Mouse (Mus musculus) ES-Bruce4 (cell line): ENCODE results near the gene Hist1h3g. TPM values are rescaled to one million over a fixed set of nuclear protein-coding genes. Genes with fewer than 3 reads are reported as not detected.
"Not testable (repeated sequence)": the region's sequence is repeated elsewhere in the genome, so short reads cannot be mapped to it uniquely, and the experiment has no call there.

ENCODE experiments used
- H3K27ac ChIP-seq: 2 replicates; pipeline ENCODE4 v1.5.1; 2012; ENCODE audit warnings: low read length, inconsistent platforms; ENCODE audit not compliant: insufficient read depth
- H3K27me3 ChIP-seq: 2 replicates; pipeline ENCODE4 v1.6.1; 2012; ENCODE audit warnings: mild to moderate bottlenecking, low read length, inconsistent platforms; ENCODE audit not compliant: control insufficient read depth, poor library complexity, insufficient read depth, severe bottlenecking
- H3K36me3 ChIP-seq: 2 replicates; pipeline ENCODE4 v1.6.1; 2012; ENCODE audit warnings: inconsistent platforms, mild to moderate bottlenecking, low read length, moderate library complexity; ENCODE audit not compliant: control insufficient read depth, poor library complexity, insufficient read depth, severe bottlenecking
- H3K4me1 ChIP-seq: one replicate; pipeline ENCODE4 v1.8.1; 2011; ENCODE audit warnings: low read length; ENCODE audit not compliant: control insufficient read depth, insufficient read depth
- H3K4me3 ChIP-seq: 2 replicates; pipeline ENCODE4 v1.5.1; 2011; ENCODE audit warnings: low read depth, mild to moderate bottlenecking, low read length
- H3K9ac ChIP-seq: 2 replicates; pipeline ENCODE4 v1.6.1; 2012; ENCODE audit warnings: low read depth, mild to moderate bottlenecking, inconsistent platforms; ENCODE audit not compliant: poor library complexity, severe bottlenecking
- H3K9me3 ChIP-seq: replicated peaks from 2 replicates; pipeline ENCODE4 v1.6.1; 2012; ENCODE audit warnings: mild to moderate bottlenecking, low read length, inconsistent platforms; ENCODE audit not compliant: control insufficient read depth, poor library complexity, insufficient read depth, severe bottlenecking
- CTCF ChIP-seq: IDR thresholded peaks from one replicate; pipeline ENCODE4 v1.8.1; 2011; ENCODE audit warnings: low read depth, low read length
- EP300 ChIP-seq: IDR thresholded peaks from 2 replicates; pipeline ENCODE4 v1.6.1; 2011; ENCODE audit warnings: low read depth, low read length; ENCODE audit not compliant: insufficient read depth
- POLR2A ChIP-seq: IDR thresholded peaks from one replicate; pipeline ENCODE4 v1.8.1; 2011; ENCODE audit warnings: low read length; ENCODE audit not compliant: insufficient read depth
- polyA plus RNA-seq: library from polyadenylated mRNA; stranded (reverse); fragments of >200 nt; gene quantifications from 2 replicates; pipeline ENCODE4 v1.2.4, GENCODE M21; 2011; ENCODE audit warnings: low read depth; ENCODE audit not compliant: missing spikeins, insufficient read depth, insufficient read length

The Hist1h3g gene
- polyA plus RNA-seq, result 8.9 and 16.9 TPM in 2 replicates

DNA sequence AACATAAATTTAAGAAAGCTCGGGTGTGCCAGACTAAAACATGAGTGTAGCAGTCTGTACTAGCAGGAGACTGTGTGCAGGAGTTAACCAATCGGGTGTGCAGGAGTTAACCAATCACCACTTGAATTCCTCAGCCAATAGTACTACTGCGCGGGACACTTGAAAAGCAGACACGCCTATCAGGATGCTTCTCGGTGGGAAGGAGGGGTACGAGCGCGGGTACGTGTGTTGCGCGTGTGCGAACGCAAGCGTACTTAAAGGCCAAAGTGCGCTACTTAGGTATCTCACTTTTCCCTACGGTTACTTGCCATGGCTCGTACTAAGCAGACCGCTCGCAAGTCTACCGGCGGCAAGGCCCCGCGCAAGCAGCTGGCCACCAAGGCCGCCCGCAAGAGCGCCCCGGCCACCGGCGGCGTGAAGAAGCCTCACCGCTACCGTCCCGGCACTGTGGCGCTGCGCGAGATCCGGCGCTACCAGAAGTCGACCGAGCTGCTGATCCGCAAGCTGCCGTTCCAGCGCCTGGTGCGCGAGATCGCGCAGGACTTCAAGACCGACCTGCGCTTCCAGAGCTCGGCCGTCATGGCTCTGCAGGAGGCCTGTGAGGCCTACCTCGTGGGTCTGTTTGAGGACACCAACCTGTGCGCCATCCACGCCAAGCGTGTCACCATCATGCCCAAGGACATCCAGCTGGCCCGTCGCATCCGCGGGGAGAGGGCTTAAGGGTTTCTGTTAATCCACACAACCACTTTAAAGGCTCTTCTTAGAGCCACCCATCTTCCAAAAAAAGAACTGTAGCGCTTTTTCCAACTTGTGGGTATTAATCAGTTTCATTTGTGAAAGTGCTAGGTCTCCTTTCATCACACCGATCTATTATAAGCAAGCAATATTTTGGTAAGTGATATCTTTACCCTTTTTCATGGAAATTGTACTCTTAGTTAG lies at the start of gene Hist1h3g:
TSS of gene Hist1h3g (plus strand) at position 286 of the 939 bp plus-strand sequence.
- TF ChIP-seq POLR2A, result peak; percentile 97
- TF ChIP-seq EP300, result 0 out of 2 replicates have a peak, but pooled peaks have one; percentile 56
- not testable (repeated sequence) for H3K9me3 ChIP-seq, H3K4me1 ChIP-seq, H3K36me3 ChIP-seq, H3K27me3 ChIP-seq
- peak within 1 kb of the TSS; percentile 99 for H3K9ac ChIP-seq
- peak within 1 kb of the TSS; percentile 75 for H3K4me3 ChIP-seq
- H3K27ac ChIP-seq, result peak within 1 kb of the TSS; percentile 99

DNA sequence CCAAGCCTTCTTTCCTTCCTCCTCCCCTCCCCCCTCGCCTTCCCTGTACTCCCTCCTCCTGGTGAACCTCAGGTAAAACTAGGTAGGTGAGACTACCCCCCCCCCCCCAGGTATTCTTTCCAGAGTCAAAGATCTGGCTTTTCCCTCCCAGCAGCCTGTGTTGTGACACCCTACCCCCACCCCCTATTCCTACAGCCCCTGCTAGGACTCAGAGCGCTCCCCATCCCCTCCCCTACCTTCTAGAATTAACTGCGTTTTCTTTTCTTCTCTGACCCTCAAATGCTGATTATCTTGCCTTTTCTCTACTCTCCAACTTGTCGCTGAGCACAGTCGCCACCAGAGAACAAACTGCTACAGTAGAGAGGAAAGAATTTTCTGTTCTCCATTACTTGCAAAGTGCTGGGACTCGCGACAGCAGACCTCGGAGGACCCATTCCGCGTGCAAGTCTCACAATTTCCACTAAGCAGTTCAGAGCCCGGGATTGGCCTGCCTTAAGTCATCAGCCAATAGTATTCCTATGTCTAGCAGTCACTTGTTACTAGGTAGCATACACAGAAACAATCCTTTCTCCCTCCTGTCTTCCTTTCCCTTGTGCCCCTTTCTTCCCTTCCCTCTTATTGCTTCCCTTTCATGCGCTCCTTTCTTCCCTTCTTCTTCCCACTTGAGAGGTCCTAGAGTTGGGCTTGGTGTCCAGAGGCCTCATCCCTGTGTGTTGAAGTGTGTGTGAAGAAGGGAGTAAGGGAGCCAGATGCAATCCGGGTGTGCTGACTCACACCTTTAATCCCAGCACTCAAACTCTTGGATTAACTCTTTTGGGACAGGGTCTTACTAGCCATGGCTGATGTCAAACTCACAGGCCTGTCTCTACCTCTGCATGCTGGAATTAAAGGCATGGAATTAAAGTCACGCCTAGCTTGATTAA lies 46.6 kb upstream of the Hist1h3g start, which contains the start of gene Btn2a2:
TSS of gene Btn2a2 (minus strand) at position 458 of the 923 bp plus-strand sequence.
- H3K9me3 ChIP-seq, result no peaks in the 10 kb centered on the region
- H3K36me3 ChIP-seq, result no peaks in the 10 kb centered on the region
- no peaks in the 10 kb centered on the region for H3K27me3 ChIP-seq
- TF ChIP-seq EP300, result no peak
- no peak for TF ChIP-seq CTCF
- no peak for TF ChIP-seq POLR2A
- H3K9ac ChIP-seq, result peak within 1 kb of the TSS; percentile 55; the same call in 1 of the 2 replicates
- H3K4me1 ChIP-seq, result peaks cover 5% of the 10 kb centered on the region
- H3K27ac ChIP-seq, result no peak within 1 kb of the TSS
- H3K4me3 ChIP-seq, result peak within 1 kb of the TSS; percentile 55

GRCm38 (mm10) chr13:23490863-23491262 lies 44.4 kb upstream of the Hist1h3g start:
- Histone ChIP-seq H3K27ac (no peak overlapping the region), H3K9me3 (no peaks in the 10 kb centered on the region), H3K36me3 (no peaks in the 10 kb centered on the region), H3K27me3 (no peaks in the 10 kb centered on the region), H3K4me1 (peaks cover 6% of the 10 kb centered on the region), H3K9ac (no peak overlapping the region), H3K4me3 (no peak overlapping the region)
- TF ChIP-seq EP300 (no peak), CTCF (no peak), POLR2A (no peak)

- no peak overlapping the region for H3K4me3 ChIP-seq
- H3K4me1 ChIP-seq, result peaks cover 6% of the 10 kb centered on the region
- TF ChIP-seq CTCF, result no peak
- no peak for TF ChIP-seq POLR2A
- TF ChIP-seq EP300, result no peak
- H3K9me3 ChIP-seq, result no peaks in the 10 kb centered on the region
- no peaks in the 10 kb centered on the region for H3K27me3 ChIP-seq
- H3K9ac ChIP-seq, result no peak overlapping the region
- no peaks in the 10 kb centered on the region for H3K36me3 ChIP-seq
- H3K27ac ChIP-seq, result no peak overlapping the region
These were observed 44.0 kb upstream of the Hist1h3g start for GRCm38 (mm10) chr13:23491263-23491662.

GRCm38 (mm10) chr13:23491990-23492389 lies 43.2 kb upstream of the Hist1h3g start:
- Histone ChIP-seq H3K36me3 (no peaks in the 10 kb centered on the region), H3K4me3 (no peak overlapping the region), H3K9ac (no peak overlapping the region; the same call in 1 of the 2 replicates), H3K27me3 (no peaks in the 10 kb centered on the region), H3K9me3 (no peaks in the 10 kb centered on the region), H3K27ac (peak overlapping the region; percentile 77; the same call in 1 of the 2 replicates), H3K4me1 (peaks cover 6% of the 10 kb centered on the region)
- TF ChIP-seq CTCF (no peak), EP300 (peak; percentile 64), POLR2A (no peak)
